Mouse (Mus musculus): ENCODE data around the gene Arl6ip5.

DNA sequence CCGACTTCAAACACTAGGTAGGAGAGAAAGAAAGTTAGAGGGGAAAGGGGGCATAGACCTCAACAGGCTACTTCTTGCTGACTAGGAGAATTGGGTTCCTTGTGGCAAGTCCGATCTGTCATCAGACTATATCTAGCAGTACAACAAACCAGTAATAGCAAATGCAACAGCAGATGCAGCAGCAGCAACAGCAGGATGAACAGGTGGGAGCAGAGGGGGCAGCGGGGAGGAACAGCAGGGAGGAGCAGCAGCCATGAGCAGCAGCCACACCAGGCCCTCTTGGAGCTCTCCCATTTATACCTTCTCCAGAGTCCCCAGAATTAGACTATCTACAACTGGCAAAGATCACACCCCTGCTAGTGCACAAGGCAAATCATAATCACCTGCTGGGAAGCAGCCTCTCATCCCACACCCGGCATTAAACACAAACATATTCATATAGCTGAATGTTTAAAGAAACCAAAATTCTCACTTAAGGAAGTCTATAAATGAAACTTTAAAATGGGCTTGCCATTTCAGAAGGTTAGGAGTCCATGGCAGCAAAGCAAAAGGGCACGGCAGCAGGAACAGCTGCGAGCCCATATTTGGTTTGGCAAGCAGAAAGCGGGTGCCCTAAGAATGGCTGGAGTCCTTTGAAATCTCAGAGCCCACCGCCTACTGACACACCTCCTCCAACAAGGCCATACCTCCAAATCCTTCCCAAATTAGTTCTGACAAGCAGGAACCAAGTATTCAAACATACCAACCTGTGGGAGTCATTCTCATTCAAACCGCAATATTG is 16.8 kb downstream of the Arl6ip5 start:
- TF ChIP-seq CTCF (conservative IDR thresholded peaks at IDR 0.05; ENCODE audit: insufficient read depth, insufficient read length, low read depth, low read length), result no peak
- no peak for TF ChIP-seq POLR2A (IDR thresholded peaks at IDR 0.05; ENCODE audit: low read depth, low read length)
